Mouse (Mus musculus) mouse embryonic stem cell (cell line): ENCODE results near the gene Coil.
"Not testable (repeated sequence)": the region's sequence is repeated elsewhere in the genome, so short reads cannot be mapped to it uniquely, and the experiment has no call there.

Experiments used
- in situ Hi-C, 2 experiments: fragments of 300-500 bp; cut with MboI; formaldehyde crosslinking; loops; 1 replicate in 1 of 2; 3 replicates in 1 of 2; pipeline ENCODE4 v1.14.3; 2019 to 2020; ENCODE audit warnings: low sequenced_read_pairs in 2 of 2, low pct_unique_long_range_greater_than_20kb in 1 of 2, mixed read lengths in 1 of 2; ENCODE audit not compliant: unreplicated experiment in 1 of 2

Coil gene

GRCm38 (mm10) chr11:89025603-89026002, 55.6 kb downstream of the Coil start:
- in situ Hi-C loops = no loop called here

- in situ Hi-C loops = no loop called here
These were observed 56.1 kb downstream of the Coil start for GRCm38 (mm10) chr11:89026117-89026516.

GRCm38 (mm10) chr11:89027955-89028361, 57.9 kb downstream of the Coil start:
- in situ Hi-C loops = no loop called here

- in situ Hi-C loops = no loop called here
These were observed 58.9 kb downstream of the Coil start for GRCm38 (mm10) chr11:89028871-89029405.

- in situ Hi-C loops = no loop called here
These were observed 60.5 kb downstream of the Coil start for GRCm38 (mm10) chr11:89030552-89030951.

- in situ Hi-C loops = no loop called here
These were observed 61.1 kb downstream of the Coil start for GRCm38 (mm10) chr11:89031189-89031588.

GRCm38 (mm10) chr11:89034592-89034991, 64.5 kb downstream of the Coil start:
- in situ Hi-C loops = no loop called here

- in situ Hi-C loops = no loop called here
These were observed 65.5 kb downstream of the Coil start for GRCm38 (mm10) chr11:89035552-89035951.

GRCm38 (mm10) chr11:89038496-89038895, 68.4 kb downstream of the Coil start:
- in situ Hi-C loops = no loop called here

GRCm38 (mm10) chr11:89039325-89039724, 69.3 kb downstream of the Coil start:
- in situ Hi-C loops = no loop called here

GRCm38 (mm10) chr11:89041073-89041472, 71.0 kb downstream of the Coil start:
- in situ Hi-C loops = not testable (repeated sequence)
